Mouse (Mus musculus) T-helper 1 cell (primary cell): Measurements from ENCODE around the gene Vmn1r198.
"Not testable (repeated sequence)": the region's sequence is repeated elsewhere in the genome, so short reads cannot be mapped to it uniquely, and the experiment has no call there.

Experiments
- in situ Hi-C: fragments of 300-600 bp; cut with MboI, MseI; formaldehyde crosslinking; loops from one replicate; pipeline ENCODE4 v1.15.1; 2025; ENCODE audit warnings: high pct_unique_total_duplicates

The Vmn1r198 gene

GRCm38 (mm10) chr13:22350064-22350463 is at the start of gene Vmn1r198:
Gene Vmn1r198, plus strand, starts transcription at chr13:22350364.
- in situ Hi-C loops, result loop anchor here (25.0 kb wide), 1 partner anchor 1037 kb away; no protein-coding TSS in a partner anchor

GRCm38 (mm10) chr13:22308075-22308474 is 42.1 kb upstream of the Vmn1r198 start:
- in situ Hi-C loops, result not testable (repeated sequence)

GRCm38 (mm10) chr13:22315361-22315760 is 34.8 kb upstream of the Vmn1r198 start:
- in situ Hi-C loops, result no loop called here

- in situ Hi-C loops, result no loop called here
Observed at GRCm38 (mm10) chr13:22317366-22317765, 32.8 kb upstream of the Vmn1r198 start.

- in situ Hi-C loops, result no loop called here
Observed at GRCm38 (mm10) chr13:22320091-22320490, 30.1 kb upstream of the Vmn1r198 start.

- in situ Hi-C loops, result no loop called here
Observed at GRCm38 (mm10) chr13:22324289-22324688, 25.9 kb upstream of the Vmn1r198 start, which contains the start of gene Vmn1r197. Gene Vmn1r197, plus strand, starts transcription at chr13:22324589.

GRCm38 (mm10) chr13:22333269-22333668 is 16.9 kb upstream of the Vmn1r198 start:
- in situ Hi-C loops, result no loop called here

- in situ Hi-C loops, result no loop called here
Observed at GRCm38 (mm10) chr13:22335565-22335964, 14.6 kb upstream of the Vmn1r198 start.

GRCm38 (mm10) chr13:22350813-22351212 is 649 bp downstream of the Vmn1r198 start:
- in situ Hi-C loops, result loop anchor here (25.0 kb wide), 1 partner anchor 1036 kb away; no protein-coding TSS in a partner anchor

- in situ Hi-C loops, result no loop called here
Observed at GRCm38 (mm10) chr13:22379518-22379917, 29.4 kb downstream of the Vmn1r198 start, which contains the start of gene Vmn1r199. Gene Vmn1r199, plus strand, starts transcription at chr13:22379818.

GRCm38 (mm10) chr13:22381128-22381527 is 31.0 kb downstream of the Vmn1r198 start:
- in situ Hi-C loops, result not testable (repeated sequence)

GRCm38 (mm10) chr13:22383401-22383800 is 33.2 kb downstream of the Vmn1r198 start:
- in situ Hi-C loops, result no loop called here

GRCm38 (mm10) chr13:22387050-22387449 is 36.9 kb downstream of the Vmn1r198 start:
- in situ Hi-C loops, result no loop called here

GRCm38 (mm10) chr13:22390073-22390472 is 39.9 kb downstream of the Vmn1r198 start, which contains the start of gene Vmn1r200:
Gene Vmn1r200, plus strand, starts transcription at chr13:22390373.
- in situ Hi-C loops, result no loop called here

GRCm38 (mm10) chr13:22402978-22403377 is 52.8 kb downstream of the Vmn1r198 start:
- in situ Hi-C loops, result no loop called here
